Mouse (Mus musculus) liver, embryonic 11.5 days (tissue): ENCODE measurements around the gene Crabp2. TPM values are rescaled to one million over a fixed set of nuclear protein-coding genes. Genes with fewer than 3 reads are reported as not detected.

Source experiments
- ATAC-seq: fragments of 200-750 bp; cut with Nextera tagmentation; replicated peaks from 2 replicates; pipeline ENCODE4 v1.8.0; 2017; ENCODE audit warnings: moderate number of reproducible peaks, mild to moderate bottlenecking, moderate TSS enrichment, moderate library complexity; ENCODE audit not compliant: low FRiP score
- DNase-seq: peaks from one replicate; pipeline ENCODE4 v3.0.0-alpha.2; 2017; ENCODE audit warnings: low spot score
- H3K27ac ChIP-seq: fragments of 300-500 bp; sonication (generic); 2 replicates; pipeline ENCODE4 v1.5.1; 2014; ENCODE audit warnings: mild to moderate bottlenecking, low read depth, low read length, control low read depth
- H3K27me3 ChIP-seq: fragments of 300-500 bp; sonication (generic); replicated peaks from 2 replicates; pipeline ENCODE4 v1.6.1; 2014; ENCODE audit warnings: low read length, mixed read lengths; ENCODE audit not compliant: control insufficient read depth, insufficient read depth
- H3K36me3 ChIP-seq: fragments of 300-500 bp; sonication (generic); 2 replicates; pipeline ENCODE4 v1.6.1; 2014; ENCODE audit warnings: mild to moderate bottlenecking, low read length, moderate library complexity, mixed read lengths; ENCODE audit not compliant: control insufficient read depth, insufficient read depth
- H3K4me1 ChIP-seq: fragments of 300-500 bp; sonication (generic); replicated peaks from 2 replicates; pipeline ENCODE4 v1.6.1; 2014; ENCODE audit warnings: low read length, mixed read lengths; ENCODE audit not compliant: control insufficient read depth, insufficient read depth
- H3K4me2 ChIP-seq: fragments of 300-500 bp; sonication (generic); 2 replicates; pipeline ENCODE4 v1.6.1; 2014; ENCODE audit warnings: mild to moderate bottlenecking, control low read depth, moderate library complexity
- H3K4me3 ChIP-seq: fragments of 300-500 bp; sonication (generic); 2 replicates; pipeline ENCODE4 v1.5.1; 2014; ENCODE audit warnings: low read depth, low read length, control low read depth
- H3K9ac ChIP-seq: fragments of 300-500 bp; sonication (generic); 2 replicates; pipeline ENCODE4 v1.6.1; 2014; ENCODE audit warnings: low read depth, low read length, control low read depth
- H3K9me3 ChIP-seq: fragments of 300-500 bp; sonication (generic); 2 replicates; pipeline ENCODE4 v1.6.1; 2016; ENCODE audit warnings: low read length, inconsistent platforms, mixed read lengths; ENCODE audit not compliant: control insufficient read depth
- WGBS: fragments of 180-500 bp; shearing (Covaris S2); extraction: QIAGEN DNeasy Blood & Tissue Kit; methylation state at CpG from one replicate; pipeline ENCODE4 v1.1.7; 2014; 5-methylcytosine and 5-hydroxymethylcytosine counted together
- polyA plus RNA-seq: library from polyadenylated mRNA; unstranded; fragments of >200 nt; fragmentation: Nextera tagmentation; extraction: Ambion mirVana; gene quantifications from 2 replicates; pipeline ENCODE4 v1.2.1, GENCODE M21; 2014

Gene Crabp2
- polyA plus RNA-seq, 1 experiment from 2014 or later: 29.9 TPM

DNA sequence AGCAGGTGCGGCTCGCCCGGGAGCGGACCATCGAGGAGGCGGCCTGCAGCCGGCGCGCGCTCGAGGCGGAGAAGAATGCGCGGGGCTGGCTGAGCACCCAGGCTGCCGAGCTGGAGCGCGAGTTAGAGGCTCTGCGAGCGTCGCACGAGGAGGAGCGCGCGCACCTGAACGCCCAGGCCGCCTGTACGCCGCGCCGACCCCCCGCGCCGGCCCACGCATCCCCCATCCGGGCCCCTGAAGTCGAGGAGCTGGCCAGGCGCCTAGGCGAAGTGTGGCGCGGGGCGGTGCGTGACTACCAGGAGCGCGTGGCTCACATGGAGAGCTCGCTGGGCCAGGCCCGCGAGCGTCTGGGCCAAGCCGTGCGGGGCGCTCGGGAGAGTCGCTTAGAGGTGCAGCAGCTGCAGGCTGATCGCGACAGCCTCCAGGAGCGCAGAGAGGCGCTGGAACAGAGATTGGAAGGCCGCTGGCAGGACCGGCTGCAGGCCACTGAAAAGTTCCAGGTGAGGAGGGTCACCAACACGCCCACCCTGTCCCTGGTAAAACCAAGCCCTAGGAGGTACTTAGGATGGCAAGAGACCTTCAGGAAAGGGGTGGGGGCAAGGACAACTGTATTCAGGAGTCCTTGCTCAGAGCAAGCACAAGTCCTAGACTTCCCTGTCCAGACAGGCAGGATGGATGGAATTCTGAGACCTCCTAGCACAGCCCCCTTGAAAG lies 23.2 kb downstream of the Crabp2 start:
- no peak overlapping the region for H3K27ac ChIP-seq
- peak overlapping the region; percentile 55 for H3K4me3 ChIP-seq
- H3K4me1 ChIP-seq: peaks cover 25% of the 10 kb centered on the region
- no peak for DNase-seq
- ATAC-seq: no peak
- H3K9me3 ChIP-seq: no peaks in the 10 kb centered on the region
- H3K9ac ChIP-seq: peak overlapping the region; percentile 57
- no peaks in the 10 kb centered on the region for H3K36me3 ChIP-seq
- peak overlapping the region; percentile 77 for H3K4me2 ChIP-seq
- 2% methylated on average over 58 of the region's 60 CpGs for WGBS
- H3K27me3 ChIP-seq: peaks cover 42% of the 10 kb centered on the region

DNA sequence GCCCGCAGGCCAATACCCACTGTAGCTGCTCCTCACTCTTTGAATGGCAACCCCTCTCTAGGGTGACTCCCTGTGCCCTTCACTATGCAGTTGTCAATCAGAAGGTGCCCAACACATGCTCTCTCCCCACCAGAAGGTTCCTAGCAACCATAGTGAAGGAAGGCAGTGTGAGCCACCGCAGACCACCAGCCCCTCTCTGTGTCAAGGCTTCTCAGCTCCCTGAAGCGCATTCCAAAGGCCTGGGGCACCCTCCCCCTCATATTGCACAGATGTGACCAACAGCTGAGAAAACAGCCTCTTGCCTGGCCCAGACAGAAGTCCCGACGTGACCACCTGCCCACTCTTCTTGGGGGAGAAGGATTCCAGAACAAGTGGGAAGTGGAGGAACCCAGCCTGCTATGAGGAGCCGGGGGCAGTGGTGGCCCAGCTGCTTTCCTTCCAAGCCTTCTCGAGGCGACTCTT lies 23.8 kb downstream of the Crabp2 start:
- peaks cover 42% of the 10 kb centered on the region for H3K27me3 ChIP-seq
- no peak overlapping the region for H3K27ac ChIP-seq
- peaks cover 25% of the 10 kb centered on the region for H3K4me1 ChIP-seq
- H3K4me2 ChIP-seq: peak overlapping the region; percentile 77
- DNase-seq (no peak), ATAC-seq (no peak)
- H3K36me3 ChIP-seq: no peaks in the 10 kb centered on the region
- H3K9ac ChIP-seq: 0 out of 2 replicates have a peak overlapping the region, but pooled peaks have one; percentile 20
- H3K4me3 ChIP-seq: peak overlapping the region; percentile 55
- no peaks in the 10 kb centered on the region for H3K9me3 ChIP-seq
- WGBS: 29% methylated on average over 8 of the region's 8 CpGs

DNA sequence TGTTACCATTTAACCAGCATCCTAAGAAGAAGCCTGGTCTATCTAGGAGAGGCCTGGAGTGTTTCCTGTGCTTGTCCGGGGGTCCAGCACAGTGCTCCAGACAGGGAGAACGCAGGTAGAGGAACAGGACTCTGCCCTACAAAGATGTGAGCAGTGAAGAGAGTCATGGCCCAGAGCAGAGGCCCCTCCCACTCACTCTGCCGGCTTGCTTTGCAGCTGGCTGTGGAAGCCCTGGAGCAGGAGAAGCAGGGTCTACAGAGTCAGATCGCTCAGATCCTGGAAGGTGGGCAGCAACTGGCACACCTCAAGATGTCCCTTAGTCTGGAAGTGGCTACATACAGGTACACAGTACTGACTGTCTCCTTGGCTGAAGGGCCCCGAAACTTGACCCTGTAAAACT lies 24.3 kb downstream of the Crabp2 start:
- WGBS: 40% methylated on average over 5 of the region's 5 CpGs
- no peaks in the 10 kb centered on the region for H3K9me3 ChIP-seq
- H3K27ac ChIP-seq: no peak overlapping the region
- H3K27me3 ChIP-seq: peaks cover 42% of the 10 kb centered on the region
- peak overlapping the region; percentile 77 for H3K4me2 ChIP-seq
- peak overlapping the region; percentile 20; the same call in 1 of the 2 replicates for H3K9ac ChIP-seq
- H3K36me3 ChIP-seq: no peaks in the 10 kb centered on the region
- ATAC-seq (no peak), DNase-seq (no peak)
- peak overlapping the region; percentile 55 for H3K4me3 ChIP-seq
- peaks cover 25% of the 10 kb centered on the region for H3K4me1 ChIP-seq

DNA sequence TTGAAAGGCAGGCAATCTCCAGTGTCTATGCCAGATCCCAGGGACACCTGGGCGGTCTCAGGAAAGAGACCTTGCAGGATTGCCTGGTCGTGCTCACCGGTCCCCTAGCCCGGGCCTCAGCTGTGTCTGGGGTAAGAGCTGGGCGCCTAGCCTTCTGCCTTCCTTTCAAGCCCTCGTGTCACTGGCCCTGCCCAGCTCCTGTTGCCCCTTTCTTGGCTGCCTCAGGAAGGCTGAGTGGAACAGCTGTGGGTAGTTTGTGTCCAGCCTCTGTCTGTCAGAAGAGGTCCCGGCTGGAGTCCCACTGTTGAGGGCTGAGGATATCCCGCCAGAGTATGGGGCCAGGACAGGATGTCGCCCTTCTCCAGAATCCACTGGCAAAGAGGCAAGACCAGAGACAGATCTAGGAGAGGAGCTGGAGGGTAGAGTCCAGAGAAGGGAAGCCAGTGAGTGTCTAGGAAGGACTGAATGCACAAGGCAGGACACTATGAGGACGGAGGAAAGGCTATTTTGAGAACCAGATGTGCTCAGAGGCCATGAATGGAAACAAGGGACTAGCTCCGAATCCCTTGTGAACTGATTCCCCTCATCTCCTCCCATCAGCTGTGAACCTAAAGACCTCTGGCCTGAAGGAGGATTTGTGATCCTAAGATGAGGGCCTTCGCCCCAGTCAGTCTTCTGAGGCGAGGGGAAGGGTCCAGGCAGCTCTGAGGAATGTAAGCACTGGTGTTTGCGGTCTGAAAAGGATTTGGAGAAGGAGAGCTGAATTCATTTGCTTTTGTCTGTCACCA lies 25.3 kb downstream of the Crabp2 start:
- DNase-seq: no peak
- Histone ChIP-seq H3K36me3 (no peaks in the 10 kb centered on the region), H3K4me1 (peaks cover 25% of the 10 kb centered on the region), H3K27ac (no peak overlapping the region), H3K9me3 (no peaks in the 10 kb centered on the region), H3K4me2 (peak overlapping the region; percentile 77), H3K9ac (no peak overlapping the region), H3K4me3 (no peak overlapping the region), H3K27me3 (peaks cover 42% of the 10 kb centered on the region)
- 53% methylated on average over 14 of the region's 14 CpGs for WGBS
- ATAC-seq: no peak

DNA sequence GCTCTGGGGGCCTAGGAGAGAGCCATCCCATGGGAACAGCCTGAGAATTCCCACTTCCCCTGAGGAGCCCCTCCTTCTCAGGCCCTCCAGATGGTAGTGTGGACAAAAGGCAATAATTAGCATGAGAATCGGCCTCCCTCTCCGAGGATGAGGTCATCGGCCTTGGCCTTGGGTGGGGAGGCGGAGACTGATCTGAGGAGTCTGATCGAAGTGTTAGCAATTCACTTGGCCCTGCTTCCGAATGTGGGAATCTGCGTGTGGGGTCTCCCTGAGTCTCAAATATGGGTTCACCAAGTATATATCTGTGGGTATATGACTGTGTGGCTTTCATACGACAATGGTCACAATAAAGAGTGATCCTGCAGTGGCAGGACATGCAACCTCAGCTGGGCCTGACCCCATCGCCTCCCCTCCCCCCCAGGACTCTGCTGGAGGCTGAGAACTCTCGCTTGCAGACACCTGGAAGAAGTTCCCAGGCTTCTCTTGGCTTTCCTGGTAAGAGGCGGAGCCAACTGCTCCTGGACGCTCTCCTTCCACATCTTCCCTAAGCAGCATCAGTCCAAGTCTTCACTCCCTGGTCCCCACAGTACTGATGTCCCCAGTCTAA lies 26.0 kb downstream of the Crabp2 start:
- peaks cover 42% of the 10 kb centered on the region for H3K27me3 ChIP-seq
- H3K4me3 ChIP-seq: no peak overlapping the region
- H3K9ac ChIP-seq: no peak overlapping the region
- ATAC-seq (no peak), DNase-seq (no peak)
- peaks cover 25% of the 10 kb centered on the region for H3K4me1 ChIP-seq
- 46% methylated on average over 12 of the region's 12 CpGs for WGBS
- H3K4me2 ChIP-seq: no peak overlapping the region; the same call in 1 of the 2 replicates
- no peaks in the 10 kb centered on the region for H3K9me3 ChIP-seq
- no peak overlapping the region for H3K27ac ChIP-seq
- no peaks in the 10 kb centered on the region for H3K36me3 ChIP-seq

DNA sequence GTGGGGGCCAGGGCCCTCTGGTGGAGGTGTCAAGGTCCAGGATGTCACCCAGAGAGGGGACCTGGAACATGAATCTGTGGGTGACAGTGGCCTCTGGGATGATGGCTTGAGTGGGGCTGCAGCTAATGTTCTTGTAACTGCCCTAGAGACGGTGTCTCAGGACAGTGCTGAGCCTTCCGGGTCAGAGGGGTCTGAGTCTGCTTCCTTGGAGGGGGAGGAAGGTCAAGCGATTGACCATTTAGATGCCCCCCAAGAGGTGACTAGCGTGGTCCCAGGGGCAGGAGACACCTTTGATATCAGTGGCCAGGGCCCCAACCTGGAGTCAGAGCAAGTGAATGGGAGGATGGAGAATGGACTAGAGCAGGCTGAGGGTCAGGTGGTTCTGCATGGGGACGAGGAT lies 31.0 kb downstream of the Crabp2 start:
- DNase-seq (no peak), ATAC-seq (no peak)
- no peak overlapping the region for H3K4me3 ChIP-seq
- peaks cover 6% of the 10 kb centered on the region; the same call in 1 of the 2 replicates for H3K27me3 ChIP-seq
- no peaks in the 10 kb centered on the region for H3K9me3 ChIP-seq
- H3K4me2 ChIP-seq: no peak overlapping the region
- WGBS: 86% methylated on average over 5 of the region's 5 CpGs
- H3K36me3 ChIP-seq: no peaks in the 10 kb centered on the region
- H3K4me1 ChIP-seq: peaks cover 26% of the 10 kb centered on the region
- no peak overlapping the region for H3K9ac ChIP-seq
- H3K27ac ChIP-seq: no peak overlapping the region

DNA sequence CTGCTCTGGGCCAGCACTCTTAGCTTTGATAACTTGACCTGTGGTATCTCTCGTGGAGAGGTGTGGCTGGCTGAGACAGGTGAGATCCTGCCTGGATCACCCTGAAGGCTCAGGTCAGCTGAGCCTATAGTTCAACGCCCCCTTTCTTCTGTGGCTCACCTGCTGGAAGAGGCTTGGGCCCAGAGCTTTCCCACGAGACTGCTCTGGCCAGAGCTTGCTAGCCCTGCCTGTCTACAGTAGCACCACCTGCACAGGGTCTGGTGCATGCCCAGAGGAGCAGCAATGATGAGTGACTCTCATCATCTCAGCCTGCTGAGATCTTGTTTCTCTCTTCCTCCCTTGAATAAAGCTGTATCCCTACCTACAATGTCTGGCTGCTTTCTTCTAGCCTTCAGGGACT lies 31.6 kb downstream of the Crabp2 start:
- no peak for ATAC-seq
- H3K9me3 ChIP-seq: no peaks in the 10 kb centered on the region
- H3K4me2 ChIP-seq: no peak overlapping the region
- WGBS: 48% methylated on average over 3 of the region's 3 CpGs
- no peak overlapping the region for H3K27ac ChIP-seq
- H3K9ac ChIP-seq: no peak overlapping the region
- no peak for DNase-seq
- peaks cover 26% of the 10 kb centered on the region for H3K4me1 ChIP-seq
- no peak overlapping the region for H3K4me3 ChIP-seq
- H3K27me3 ChIP-seq: peaks cover 6% of the 10 kb centered on the region; the same call in 1 of the 2 replicates
- no peaks in the 10 kb centered on the region for H3K36me3 ChIP-seq

DNA sequence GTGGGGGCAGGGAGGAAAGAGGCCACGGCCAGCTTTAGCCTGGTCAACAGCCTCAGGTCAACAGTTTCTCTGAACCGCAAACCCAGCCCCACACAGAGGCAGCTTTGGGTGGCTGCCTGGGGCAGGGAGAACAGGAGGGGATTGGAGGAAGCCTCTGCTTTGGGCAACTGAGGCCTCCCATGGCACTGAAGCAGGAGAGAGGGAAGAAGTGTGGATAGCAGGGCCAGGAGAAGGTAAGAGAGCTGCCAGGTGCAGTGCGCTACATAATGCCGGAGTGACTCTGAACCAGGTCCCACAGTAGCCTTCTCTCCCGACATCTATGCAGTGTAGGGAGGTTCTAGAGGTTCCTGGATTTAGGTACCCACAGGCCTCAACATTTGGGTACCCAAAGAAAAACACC lies 32.3 kb downstream of the Crabp2 start:
- Histone ChIP-seq H3K36me3 (no peaks in the 10 kb centered on the region), H3K4me2 (no peak overlapping the region), H3K9me3 (no peaks in the 10 kb centered on the region), H3K27ac (no peak overlapping the region), H3K4me1 (peaks cover 28% of the 10 kb centered on the region), H3K27me3 (peaks cover 3% of the 10 kb centered on the region; the same call in 1 of the 2 replicates), H3K4me3 (no peak overlapping the region), H3K9ac (no peak overlapping the region)
- 70% methylated on average over 5 of the region's 5 CpGs for WGBS
- ATAC-seq (no peak), DNase-seq (no peak)
